Mouse (Mus musculus) heart, adult 2 months (tissue): ENCODE results near the gene Opn1sw.

Experiments used
- CTCF ChIP-seq: fragments of 200-600 bp; IDR thresholded peaks from 2 replicates; pipeline ENCODE4 v1.8.1; 2022; ENCODE audit warnings: antibody characterized with exemption, mild to moderate bottlenecking, moderate library complexity
- POLR2A ChIP-seq: fragments of 200-500 bp; IDR thresholded peaks from 2 replicates; pipeline ENCODE4 v1.6.1; 2011; ENCODE audit warnings: mild to moderate bottlenecking, low read depth, low read length, control low read depth; ENCODE audit not compliant: insufficient read depth

DNA sequence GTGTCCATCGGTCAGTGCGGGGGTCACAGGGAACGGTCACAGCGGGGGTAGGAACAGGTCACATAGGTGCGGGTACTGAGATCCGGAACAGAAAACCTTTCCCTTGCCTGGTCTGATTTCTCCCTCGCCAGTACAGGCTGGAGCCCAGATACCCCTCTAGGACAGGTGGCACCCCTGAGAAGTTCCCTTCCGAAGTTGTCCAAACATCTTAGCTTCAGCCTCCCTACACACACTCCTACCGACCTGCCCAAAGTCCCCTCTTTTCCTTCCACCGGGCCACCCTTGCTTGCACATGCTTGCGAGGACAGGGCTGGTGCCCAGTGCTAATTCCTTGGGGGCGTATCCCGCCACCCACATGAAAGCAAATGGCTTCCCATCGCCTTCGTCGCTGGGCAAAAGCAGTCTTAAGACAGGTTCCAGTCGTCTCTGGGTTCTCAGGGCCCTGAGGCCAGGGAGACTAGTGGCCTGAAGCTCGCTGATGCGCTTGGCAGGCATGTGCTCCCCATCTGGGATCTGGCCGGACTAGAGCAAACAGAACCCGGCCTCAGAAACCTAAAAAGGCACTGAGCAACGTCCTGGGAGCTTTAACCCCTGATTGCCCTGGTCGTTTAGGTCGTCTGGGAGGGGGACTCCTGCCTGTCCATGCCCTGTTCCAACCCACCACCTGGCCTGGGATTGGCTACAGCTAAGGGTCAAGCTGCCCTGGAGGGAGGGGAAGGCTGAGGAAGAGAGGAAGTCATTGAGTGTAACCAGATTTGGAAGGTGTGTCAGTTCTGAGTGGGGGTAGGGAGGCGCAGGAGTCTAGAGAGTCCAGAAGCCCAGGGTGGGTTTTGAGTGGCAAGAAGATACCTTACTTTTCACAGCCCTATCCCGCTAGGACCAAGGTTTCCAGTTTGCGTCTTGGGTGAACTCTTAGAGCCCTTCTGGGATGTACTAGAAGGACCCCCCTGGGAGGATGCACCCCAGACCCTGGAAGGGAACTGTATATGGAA is 45.8 kb upstream of the Opn1sw start:
- TF ChIP-seq POLR2A = peak; percentile 74
- TF ChIP-seq CTCF = no peak
